Mouse (Mus musculus): ENCODE results near the gene Atg7. TPM values are rescaled to one million over a fixed set of nuclear protein-coding genes. Genes with fewer than 3 reads are reported as not detected.
A peak's percentile ranks its signal among the peaks of the same experiment; 100 is the strongest.

Gene Atg7
- polyA plus RNA-seq, 1 experiment from 2014 or later = 16.8 TPM

DNA sequence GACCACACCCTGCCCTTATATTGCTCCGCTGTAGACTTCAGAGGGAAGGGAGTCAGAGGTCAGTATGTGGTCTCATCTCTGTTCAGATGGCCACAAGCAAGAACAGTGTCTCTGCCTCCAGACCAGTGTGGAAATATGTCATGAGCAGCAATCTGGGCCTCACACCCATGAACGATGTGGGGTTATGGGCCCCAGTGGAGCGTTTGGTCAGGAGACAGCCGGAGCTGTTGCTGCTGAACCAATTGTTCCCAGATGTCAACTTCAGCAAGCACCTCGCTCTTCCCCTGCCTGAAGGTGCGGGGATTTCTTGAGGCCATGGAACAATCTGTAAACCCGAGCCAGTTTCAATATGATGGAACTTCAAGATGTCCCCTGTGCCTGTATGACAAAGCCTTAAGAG lies 148.0 kb downstream of the Atg7 start:
- H3K9me3 ChIP-seq (replicated peaks) = no peaks in the 10 kb centered on the region
- ATAC-seq (ENCODE audit: low FRiP score) = no peak
- no peak overlapping the region for H3K27ac ChIP-seq (replicated peaks)
- H3K4me1 ChIP-seq = no peaks in the 10 kb centered on the region
- WGBS = 77% methylated on average over 7 of the region's 7 CpGs
- no peak overlapping the region for H3K4me3 ChIP-seq (replicated peaks)
- H3K9ac ChIP-seq (replicated peaks) = no peak overlapping the region
- H3K4me2 ChIP-seq = no peak overlapping the region
- no peaks in the 10 kb centered on the region for H3K27me3 ChIP-seq (replicated peaks)
- no peaks in the 10 kb centered on the region for H3K36me3 ChIP-seq

DNA sequence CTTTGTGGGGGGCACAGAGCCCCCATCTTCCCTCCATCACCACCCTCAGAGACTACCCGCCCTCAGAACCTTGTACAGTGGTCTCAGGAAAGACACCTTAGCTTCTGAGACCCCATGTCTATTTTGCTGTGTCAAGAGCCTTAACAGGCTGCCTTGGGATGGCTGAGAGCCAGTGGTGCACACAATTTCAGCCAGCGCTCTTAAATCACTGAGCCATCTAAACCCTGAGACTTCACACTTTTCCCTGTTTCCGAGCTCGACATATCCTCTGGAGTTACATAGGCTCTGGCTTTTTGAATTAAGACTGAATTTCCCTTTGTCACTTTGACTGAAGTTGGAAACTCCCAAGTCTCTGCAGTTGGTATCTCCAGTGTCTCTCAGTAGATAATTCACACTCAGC lies 148.9 kb downstream of the Atg7 start:
- H3K4me3 ChIP-seq (replicated peaks) = no peak overlapping the region
- no peak overlapping the region for H3K27ac ChIP-seq (replicated peaks)

DNA sequence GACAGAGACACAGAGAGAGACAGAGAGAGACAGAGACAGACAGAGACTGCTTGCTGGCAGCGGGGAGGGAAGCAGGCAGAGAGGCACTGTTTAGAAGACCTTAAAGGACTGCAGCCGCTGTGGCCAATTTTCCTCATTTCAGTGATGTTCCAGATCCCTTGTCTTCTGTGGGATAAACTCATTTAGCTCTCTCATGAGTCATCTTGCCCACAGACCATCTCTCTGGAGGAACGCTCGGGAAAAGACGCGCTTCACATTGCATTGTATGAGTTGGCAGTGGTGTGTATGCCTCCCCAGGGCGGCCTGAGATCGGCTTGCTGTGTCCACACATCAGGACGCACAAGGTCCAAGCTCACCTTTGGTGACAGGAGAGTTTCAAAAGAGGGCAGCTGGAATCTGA lies 151.8 kb downstream of the Atg7 start:
- H3K9ac ChIP-seq (replicated peaks) = no peak overlapping the region
- H3K4me3 ChIP-seq (replicated peaks) = no peak overlapping the region
- H3K27me3 ChIP-seq (replicated peaks) = no peaks in the 10 kb centered on the region
- 91% methylated on average over 9 of the region's 9 CpGs for whole genome bisulfite sequencing
- no peak for ATAC-seq (ENCODE audit: low FRiP score)
- no peak overlapping the region for H3K4me2 ChIP-seq
- peaks cover 7% of the 10 kb centered on the region; the same call in 1 of the 2 replicates for H3K4me1 ChIP-seq
- H3K9me3 ChIP-seq (replicated peaks) = no peaks in the 10 kb centered on the region
- no peaks in the 10 kb centered on the region for H3K36me3 ChIP-seq
- H3K27ac ChIP-seq (replicated peaks) = no peak overlapping the region

More for the DNA sequence above, 148.9 kb downstream of the Atg7 start:
- WGBS = 81% methylated on average over 4 of the region's 4 CpGs
- no peak for ATAC-seq (ENCODE audit: low FRiP score)
- H3K9me3 ChIP-seq (replicated peaks) = no peaks in the 10 kb centered on the region
- no peaks in the 10 kb centered on the region for H3K27me3 ChIP-seq (replicated peaks)
- no peak overlapping the region for H3K9ac ChIP-seq (replicated peaks)
- no peak overlapping the region for H3K4me2 ChIP-seq
- no peaks in the 10 kb centered on the region for H3K4me1 ChIP-seq
- no peaks in the 10 kb centered on the region for H3K36me3 ChIP-seq

DNA sequence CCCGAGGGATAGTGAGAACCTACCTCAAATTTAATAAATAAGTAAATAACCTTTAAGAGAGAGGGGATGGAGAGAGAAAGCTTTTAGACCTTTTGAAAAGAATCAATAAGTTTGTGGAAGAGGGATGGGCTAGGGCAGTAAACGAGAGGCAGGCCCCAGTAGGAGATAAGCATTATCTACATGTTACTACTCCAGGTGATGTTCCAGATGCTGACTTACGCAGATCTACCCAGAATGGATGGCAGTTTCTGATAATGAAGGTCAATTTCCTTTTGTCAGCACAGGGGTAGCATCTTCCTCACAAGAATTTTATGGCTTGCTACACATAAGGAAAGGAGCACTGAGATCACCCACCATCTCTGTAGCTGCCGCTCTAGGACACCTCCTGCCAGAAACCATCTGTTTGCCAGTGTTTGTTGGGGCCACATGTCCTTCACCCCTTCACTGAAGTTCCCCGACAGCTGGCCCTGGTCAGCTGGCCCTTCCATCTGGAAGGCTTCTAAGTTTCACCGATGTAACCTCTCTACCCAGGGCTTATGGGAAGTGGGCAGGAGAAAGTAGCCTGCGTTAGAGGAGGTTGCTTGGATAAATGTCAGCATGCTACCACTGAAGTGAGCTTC lies 152.9 kb downstream of the Atg7 start:
- H3K4me3 ChIP-seq (replicated peaks) = no peak overlapping the region
- no peak for ATAC-seq (ENCODE audit: low FRiP score)
- H3K27ac ChIP-seq (replicated peaks) = no peak overlapping the region
- no peak overlapping the region for H3K9ac ChIP-seq (replicated peaks)
- H3K9me3 ChIP-seq (replicated peaks) = no peaks in the 10 kb centered on the region
- no peaks in the 10 kb centered on the region for H3K27me3 ChIP-seq (replicated peaks)
- H3K4me2 ChIP-seq = no peak overlapping the region
- H3K36me3 ChIP-seq = no peaks in the 10 kb centered on the region
- peaks cover 7% of the 10 kb centered on the region; the same call in 1 of the 2 replicates for H3K4me1 ChIP-seq
- WGBS = 91% methylated on average over 7 of the region's 7 CpGs

DNA sequence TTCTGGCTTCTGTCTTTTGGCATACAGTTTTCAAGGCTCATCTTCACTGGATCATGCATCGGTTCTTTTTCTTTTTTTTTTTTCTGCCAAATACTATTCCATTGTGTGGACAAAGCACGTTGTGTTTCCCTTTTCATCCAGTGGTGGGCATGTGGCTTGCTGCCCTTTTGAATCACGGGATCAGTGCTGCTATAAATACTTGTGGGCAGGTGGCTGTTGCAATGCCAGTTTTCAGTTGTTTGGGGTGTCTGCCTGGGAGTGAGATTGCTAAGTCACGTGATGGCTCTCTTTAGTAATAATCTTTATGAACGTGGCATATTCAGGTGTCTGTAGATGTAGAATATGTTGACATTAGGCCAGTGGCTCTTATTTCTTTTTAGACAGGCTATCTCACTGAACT lies 155.0 kb downstream of the Atg7 start:
- no peak overlapping the region for H3K9ac ChIP-seq (replicated peaks)
- no peaks in the 10 kb centered on the region for H3K36me3 ChIP-seq
- H3K4me3 ChIP-seq (replicated peaks) = no peak overlapping the region
- H3K27me3 ChIP-seq (replicated peaks) = no peaks in the 10 kb centered on the region
- H3K9me3 ChIP-seq (replicated peaks) = no peaks in the 10 kb centered on the region
- H3K4me2 ChIP-seq = no peak overlapping the region
- no peak for ATAC-seq (ENCODE audit: low FRiP score)
- 65% methylated on average over 5 of the region's 5 CpGs for WGBS
- H3K4me1 ChIP-seq = peaks cover 7% of the 10 kb centered on the region; the same call in 1 of the 2 replicates
- no peak overlapping the region for H3K27ac ChIP-seq (replicated peaks)

DNA sequence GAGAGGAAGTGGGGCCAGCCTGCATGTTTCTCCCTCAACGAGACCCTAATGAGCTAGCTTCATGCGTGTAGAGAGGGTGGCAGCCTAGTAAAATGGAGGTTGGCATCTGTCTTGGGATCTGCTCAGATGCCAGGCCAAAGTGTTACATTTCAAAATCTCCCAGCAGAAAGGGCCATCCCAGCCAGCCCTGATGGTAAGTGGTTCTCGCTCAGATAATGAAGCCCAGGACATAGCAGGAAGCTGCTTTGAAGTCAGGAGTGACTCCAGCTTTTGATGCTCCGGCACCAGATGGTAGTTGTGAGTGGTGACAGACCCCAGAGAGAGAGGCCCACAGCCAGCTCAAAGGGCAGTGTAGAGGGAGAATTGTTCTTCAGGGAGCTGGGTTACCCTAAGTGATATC lies 155.8 kb downstream of the Atg7 start:
- 30% methylated on average over 4 of the region's 4 CpGs for WGBS
- H3K4me1 ChIP-seq = peaks cover 10% of the 10 kb centered on the region; the same call in 1 of the 2 replicates

DNA sequence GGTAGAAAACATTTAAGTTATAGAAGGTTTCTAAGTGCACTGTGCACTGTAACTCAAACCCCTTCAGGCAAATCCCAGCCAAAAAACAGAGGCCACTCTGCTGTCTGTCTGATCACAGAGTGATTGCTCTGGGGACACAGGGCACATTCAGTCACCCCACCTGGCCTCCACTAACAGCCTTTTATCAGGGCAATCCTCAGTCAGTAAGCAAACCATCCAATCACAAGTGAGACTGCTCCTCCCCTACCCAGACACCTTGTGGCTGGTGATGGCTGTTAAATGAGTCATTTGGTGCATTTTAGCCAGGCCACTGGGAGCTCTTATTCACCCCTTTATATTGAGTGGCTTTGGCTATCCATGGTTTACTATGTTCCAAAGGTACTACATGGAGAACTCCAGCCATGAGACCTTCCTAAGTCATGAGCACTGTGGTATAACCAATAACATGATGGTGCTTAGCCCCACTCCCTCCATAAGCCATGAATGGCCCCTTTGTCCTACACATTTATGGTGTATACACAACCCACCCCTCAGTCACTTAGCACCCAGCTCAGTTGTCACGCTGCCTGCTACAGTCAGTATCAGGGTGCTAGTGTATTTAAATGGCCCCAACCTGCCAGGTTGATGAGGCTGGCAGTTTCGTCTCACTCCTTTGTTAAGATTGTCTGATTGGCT lies 157.5 kb downstream of the Atg7 start:
- Histone ChIP-seq H3K4me1 (peaks cover 20% of the 10 kb centered on the region), H3K9ac (replicated peaks) (no peak overlapping the region), H3K36me3 (no peaks in the 10 kb centered on the region), H3K9me3 (replicated peaks) (no peaks in the 10 kb centered on the region), H3K27me3 (replicated peaks) (no peaks in the 10 kb centered on the region), H3K27ac (replicated peaks) (no peak overlapping the region), H3K4me2 (no peak overlapping the region), H3K4me3 (replicated peaks) (no peak overlapping the region)
- WGBS = 41% methylated on average over 2 of the region's 2 CpGs
- ATAC-seq (ENCODE audit: low FRiP score) = no peak

More for the DNA sequence above, 155.8 kb downstream of the Atg7 start:
- H3K9ac ChIP-seq (replicated peaks) = no peak overlapping the region
- ATAC-seq (ENCODE audit: low FRiP score) = no peak
- no peak overlapping the region for H3K27ac ChIP-seq (replicated peaks)
- H3K4me3 ChIP-seq (replicated peaks) = no peak overlapping the region
- H3K27me3 ChIP-seq (replicated peaks) = no peaks in the 10 kb centered on the region
- no peaks in the 10 kb centered on the region for H3K36me3 ChIP-seq
- no peaks in the 10 kb centered on the region for H3K9me3 ChIP-seq (replicated peaks)
- H3K4me2 ChIP-seq = no peak overlapping the region

DNA sequence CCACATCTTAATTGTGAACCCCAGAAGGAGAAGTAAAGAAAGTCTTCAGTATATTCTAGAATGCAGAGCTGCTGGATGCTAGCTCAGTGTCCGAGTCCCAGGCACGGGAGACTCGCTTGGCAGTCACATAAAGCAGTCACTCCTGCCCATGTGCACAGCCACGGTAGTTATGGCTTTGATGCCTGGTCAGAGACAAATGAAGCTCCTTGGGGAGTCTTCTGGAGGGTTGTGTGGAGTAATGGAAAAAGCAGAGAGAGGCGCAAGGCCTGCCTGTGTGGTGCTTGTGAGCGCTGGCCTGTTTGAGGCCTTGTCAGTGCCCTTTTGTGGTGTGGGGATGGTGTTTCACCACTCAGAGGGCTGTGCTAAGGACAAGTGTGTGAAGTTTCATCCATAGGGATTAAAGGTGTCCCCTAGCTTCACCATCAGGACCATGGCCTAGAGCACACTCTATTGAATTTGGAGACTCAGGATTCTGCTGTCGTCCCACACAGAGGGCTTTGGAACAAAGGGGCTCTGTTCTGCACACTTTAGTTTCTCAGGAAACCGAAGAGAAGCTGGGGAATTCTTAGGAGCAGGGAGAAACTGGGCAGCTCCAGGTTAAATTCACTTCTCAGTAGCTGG lies 161.1 kb downstream of the Atg7 start:
- Histone ChIP-seq H3K9ac (replicated peaks) (0 out of 2 replicates have a peak overlapping the region, but pooled peaks have one; percentile 4), H3K27me3 (replicated peaks) (no peaks in the 10 kb centered on the region), H3K4me1 (peaks cover 13% of the 10 kb centered on the region), H3K27ac (replicated peaks) (peak overlapping the region; percentile 66), H3K9me3 (replicated peaks) (no peaks in the 10 kb centered on the region), H3K36me3 (no peaks in the 10 kb centered on the region), H3K4me2 (no peak overlapping the region), H3K4me3 (replicated peaks) (no peak overlapping the region)
- WGBS = 30% methylated on average over 8 of the region's 8 CpGs
- peak; percentile 71 for ATAC-seq (ENCODE audit: low FRiP score)

DNA sequence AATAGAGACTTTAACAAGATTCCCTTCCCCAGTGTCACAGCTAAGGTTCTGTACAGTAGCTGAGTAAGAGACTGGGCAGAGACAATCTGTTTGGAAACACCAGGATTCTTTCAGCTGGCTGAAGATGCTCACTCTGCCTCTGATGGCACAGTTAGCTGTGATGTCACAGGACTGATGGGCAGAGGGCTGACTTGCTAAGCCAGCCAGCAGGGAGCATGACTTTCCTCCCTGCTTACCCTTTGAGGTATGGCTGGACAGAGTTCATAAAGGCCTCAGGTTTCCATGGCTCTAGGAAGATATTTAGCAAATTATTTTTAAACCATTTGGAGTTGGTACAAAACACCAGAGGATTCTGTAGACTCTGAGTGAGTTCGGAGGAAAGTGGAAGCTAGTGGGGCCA lies 162.0 kb downstream of the Atg7 start:
- Histone ChIP-seq H3K9ac (replicated peaks) (no peak overlapping the region), H3K36me3 (no peaks in the 10 kb centered on the region), H3K9me3 (replicated peaks) (no peaks in the 10 kb centered on the region), H3K4me2 (no peak overlapping the region), H3K4me3 (replicated peaks) (no peak overlapping the region), H3K27me3 (replicated peaks) (no peaks in the 10 kb centered on the region), H3K27ac (replicated peaks) (0 out of 2 replicates have a peak overlapping the region, but pooled peaks have one; percentile 66), H3K4me1 (peaks cover 13% of the 10 kb centered on the region)
- no peak for ATAC-seq (ENCODE audit: low FRiP score)
- 57% methylated on average over 1 of the region's 1 CpGs for WGBS

DNA sequence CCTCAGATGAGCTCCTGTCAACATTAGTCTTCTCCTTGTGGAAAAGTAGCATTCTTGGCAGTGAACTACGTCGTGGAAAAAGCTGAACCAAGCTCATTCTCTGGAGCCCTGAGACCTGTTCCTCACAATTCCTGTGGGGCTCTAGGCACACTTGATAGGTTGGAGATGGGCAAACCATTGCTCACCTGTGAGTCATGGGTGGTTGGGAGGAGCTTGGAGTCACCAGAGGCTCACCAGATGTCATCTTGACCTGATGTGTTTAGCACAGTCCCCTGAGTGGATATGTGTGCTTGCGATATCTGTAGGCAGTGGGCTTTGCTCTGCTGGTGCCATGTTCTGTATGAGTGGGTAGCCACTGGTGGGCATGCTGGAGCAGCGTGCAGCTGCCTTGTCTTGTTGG lies 163.0 kb downstream of the Atg7 start:
- Histone ChIP-seq H3K27me3 (replicated peaks) (no peaks in the 10 kb centered on the region), H3K4me2 (no peak overlapping the region), H3K27ac (replicated peaks) (no peak overlapping the region), H3K4me3 (replicated peaks) (no peak overlapping the region), H3K9me3 (replicated peaks) (no peaks in the 10 kb centered on the region), H3K4me1 (peaks cover 17% of the 10 kb centered on the region), H3K9ac (replicated peaks) (no peak overlapping the region), H3K36me3 (no peaks in the 10 kb centered on the region)
- ATAC-seq (ENCODE audit: low FRiP score) = no peak
- WGBS = 94% methylated on average over 4 of the region's 4 CpGs

DNA sequence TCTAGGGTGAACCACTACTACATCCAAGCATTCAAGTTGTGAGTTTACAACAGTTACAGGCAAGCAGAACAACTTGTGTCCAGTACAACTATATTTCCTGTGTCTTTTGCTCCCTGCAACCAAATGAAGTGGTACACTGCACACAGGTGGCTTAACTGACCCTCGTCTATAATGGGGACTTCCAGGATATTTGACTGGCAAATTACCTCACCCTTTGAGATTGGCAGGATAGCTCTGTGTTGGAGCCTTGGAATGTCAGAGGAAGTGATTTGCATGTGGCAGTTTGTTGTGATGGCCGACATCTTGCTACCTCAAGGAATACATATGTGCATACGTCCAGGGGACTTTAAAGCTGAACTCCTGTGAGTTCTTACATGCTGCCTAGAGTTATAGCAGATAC lies 164.6 kb downstream of the Atg7 start:
- Histone ChIP-seq H3K27me3 (replicated peaks) (no peaks in the 10 kb centered on the region), H3K4me2 (no peak overlapping the region), H3K9ac (replicated peaks) (no peak overlapping the region), H3K36me3 (no peaks in the 10 kb centered on the region), H3K4me1 (peaks cover 17% of the 10 kb centered on the region), H3K27ac (replicated peaks) (no peak overlapping the region), H3K9me3 (replicated peaks) (no peaks in the 10 kb centered on the region), H3K4me3 (replicated peaks) (no peak overlapping the region)
- 84% methylated on average over 3 of the region's 3 CpGs for WGBS
- no peak for ATAC-seq (ENCODE audit: low FRiP score)
